20 mouse cellular contexts compared by ENCODE assay signal in the genomic region with DNA sequence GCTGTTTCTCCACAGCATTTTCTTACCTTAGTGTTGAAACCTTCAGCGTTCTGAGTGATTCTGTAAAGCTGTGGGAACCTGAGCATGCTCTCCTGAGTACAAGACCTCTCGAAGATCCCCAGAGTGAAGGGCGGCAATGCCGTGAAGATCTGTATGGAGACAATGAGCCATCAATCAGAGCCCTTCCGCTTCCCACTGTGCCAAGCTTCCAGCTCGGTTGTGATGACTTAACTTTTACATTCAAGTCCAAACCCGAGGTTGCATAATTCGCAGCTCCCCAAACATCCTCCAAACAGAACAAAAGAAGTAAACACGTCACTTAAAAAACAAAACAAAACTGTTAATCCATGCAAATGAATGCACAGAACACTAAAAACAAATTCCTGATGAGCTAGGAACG.
"Had no signal": no experiment of that assay in that cellular context is flagged by ENCODE, and none has a peak within 500 bp of the region (broad histone marks: within the 10 kb centered on the region; RNA-seq: fewer than 3 reads in every experiment).

No protein-coding gene starts in this region.

- H3K4me1 ChIP-seq: megakaryocyte, embryonic 14.5 days; midbrain, embryonic 13.5 days; midbrain, embryonic 15.5 days; neural tube, embryonic 13.5 days; neural tube, embryonic 15.5 days; stomach, embryonic 15.5 days had no signal

- H3K27ac ChIP-seq: macrophage; midbrain, embryonic 13.5 days; midbrain, embryonic 15.5 days; neural tube, embryonic 13.5 days; neural tube, embryonic 15.5 days; stomach, embryonic 15.5 days; stomach, postnatal 0 days had no signal

- DNase-seq: lung, adult 18-20 months; lung, embryonic 14.5 days; lung, postnatal 10 days; lung, postnatal 36 days; retina, postnatal 1 day; right cerebral cortex, adult 18-20 months; right cerebral cortex, postnatal 25 days; right cerebral cortex, postnatal 4 days; spleen, adult 18-20 months; thymus, adult 2 months; thymus, postnatal 25 days; thymus, postnatal 4 days had no signal

- H3K9me3 ChIP-seq: midbrain, embryonic 13.5 days; midbrain, embryonic 15.5 days; neural tube, embryonic 13.5 days; neural tube, embryonic 15.5 days; stomach, embryonic 15.5 days had no signal

- H3K36me3 ChIP-seq: midbrain, embryonic 13.5 days; midbrain, embryonic 15.5 days; neural tube, embryonic 13.5 days; stomach, embryonic 15.5 days had no signal

- H3K9ac ChIP-seq: lung, embryonic 14.5 days; midbrain, embryonic 13.5 days; midbrain, embryonic 15.5 days; neural tube, embryonic 13.5 days; neural tube, embryonic 15.5 days; stomach, embryonic 15.5 days had no signal

- H3K4me3 ChIP-seq: megakaryocyte, embryonic 14.5 days; midbrain, embryonic 13.5 days; midbrain, embryonic 15.5 days; neural tube, embryonic 13.5 days; neural tube, embryonic 15.5 days; stomach, embryonic 15.5 days had no signal
